Mouse (Mus musculus): ENCODE measurements around the gene Cry1. TPM values are rescaled to one million over a fixed set of nuclear protein-coding genes. Genes with fewer than 3 reads are reported as not detected.

Cry1 gene
- polyA plus RNA-seq, 1 experiment from 2014 or later = 22.1 TPM

DNA sequence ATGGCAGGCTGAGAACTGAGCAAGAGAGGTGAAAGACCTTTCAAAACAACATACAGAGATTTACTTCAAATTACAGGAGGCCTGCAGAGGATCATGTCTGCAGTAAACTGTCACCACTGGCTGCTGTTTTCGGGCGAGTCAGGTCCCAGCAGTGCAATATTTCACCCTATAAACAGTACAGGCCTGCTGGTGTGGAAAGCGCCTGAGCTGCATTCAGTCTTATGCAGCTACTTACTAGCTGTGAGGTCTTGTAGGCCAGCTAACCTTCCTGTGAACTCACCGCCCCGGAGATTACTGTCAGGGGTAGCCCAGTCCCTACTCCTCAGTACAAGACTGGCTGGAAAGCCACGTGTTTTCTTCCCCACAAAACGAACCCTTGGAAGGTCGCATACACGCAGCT lies 43.4 kb downstream of the Cry1 start:
- Histone ChIP-seq H3K27ac (ENCODE audit: low read length) (no peak overlapping the region), H3K36me3 (ENCODE audit: control insufficient read depth, insufficient read depth, low read length) (peaks cover 6% of the 10 kb centered on the region; the same call in 1 of the 2 replicates), H3K9me3 (replicated peaks; ENCODE audit: control insufficient read depth, low read length) (no peaks in the 10 kb centered on the region), H3K27me3 (ENCODE audit: control insufficient read depth, insufficient read depth, low read length) (no peaks in the 10 kb centered on the region), H3K9ac (ENCODE audit: low read length) (no peak overlapping the region), H3K4me2 (ENCODE audit: low read depth, low read length) (no peak overlapping the region), H3K4me1 (ENCODE audit: control insufficient read depth, insufficient read depth, low read length) (no peaks in the 10 kb centered on the region), H3K4me3 (replicated peaks; ENCODE audit: low read length) (no peak overlapping the region)
- 62% methylated on average over 9 of the region's 9 CpGs for WGBS
- no peak for ATAC-seq (ENCODE audit: insufficient read depth, low FRiP score)

DNA sequence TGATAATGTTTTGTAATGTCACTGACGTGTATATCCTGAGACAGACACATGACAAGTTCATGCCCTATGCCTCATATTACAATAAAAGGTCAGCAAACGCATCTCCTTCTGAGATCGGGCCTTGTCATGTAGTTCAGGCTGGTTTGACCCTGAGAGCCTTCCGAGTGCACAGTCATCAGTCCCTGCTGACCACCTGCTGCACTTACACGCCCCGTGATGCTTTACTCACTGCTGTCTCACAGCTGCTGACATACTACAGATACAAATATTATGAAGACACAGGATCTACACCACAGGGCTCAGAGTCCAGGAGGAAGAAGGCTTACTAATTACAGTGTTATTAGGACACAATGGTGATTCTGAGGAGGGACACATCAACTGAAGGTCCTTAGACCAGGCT lies 48.3 kb downstream of the Cry1 start:
- 82% methylated on average over 6 of the region's 6 CpGs for WGBS
- H3K36me3 ChIP-seq (ENCODE audit: control insufficient read depth, insufficient read depth, low read length) = no peaks in the 10 kb centered on the region
- H3K4me1 ChIP-seq (ENCODE audit: control insufficient read depth, insufficient read depth, low read length) = no peaks in the 10 kb centered on the region
- no peak overlapping the region for H3K4me3 ChIP-seq (replicated peaks; ENCODE audit: low read length)
- H3K9ac ChIP-seq (ENCODE audit: low read length) = no peak overlapping the region
- ATAC-seq (ENCODE audit: insufficient read depth, low FRiP score) = no peak
- no peak overlapping the region for H3K4me2 ChIP-seq (ENCODE audit: low read depth, low read length)
- H3K27ac ChIP-seq (ENCODE audit: low read length) = no peak overlapping the region
- H3K9me3 ChIP-seq (replicated peaks; ENCODE audit: control insufficient read depth, low read length) = no peaks in the 10 kb centered on the region
- H3K27me3 ChIP-seq (ENCODE audit: control insufficient read depth, insufficient read depth, low read length) = no peaks in the 10 kb centered on the region

DNA sequence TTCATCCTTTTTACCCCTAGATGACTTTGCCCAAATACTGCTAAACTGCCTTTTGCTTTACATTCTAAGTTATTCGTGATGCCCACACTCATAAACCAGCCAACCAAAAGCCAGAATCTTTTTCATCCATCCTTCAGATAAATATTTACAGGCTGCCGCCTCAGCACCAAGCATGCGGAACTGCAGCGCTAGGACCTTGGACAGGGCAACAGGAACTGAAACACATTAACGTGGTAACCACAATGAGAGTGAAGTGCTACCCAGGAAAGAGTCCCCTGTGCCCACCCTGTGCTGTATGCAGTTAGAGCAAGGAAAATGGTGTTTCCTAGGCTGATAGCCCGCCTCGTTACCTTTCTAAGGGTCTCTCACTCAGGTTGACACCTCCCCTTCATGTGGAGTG lies 56.4 kb downstream of the Cry1 start:
- WGBS = 11% methylated on average over 7 of the region's 7 CpGs
- peaks cover 6% of the 10 kb centered on the region; the same call in 1 of the 2 replicates for H3K4me1 ChIP-seq (ENCODE audit: control insufficient read depth, insufficient read depth, low read length)
- no peaks in the 10 kb centered on the region for H3K36me3 ChIP-seq (ENCODE audit: control insufficient read depth, insufficient read depth, low read length)
- no peaks in the 10 kb centered on the region; the same call in 1 of the 2 replicates for H3K9me3 ChIP-seq (replicated peaks; ENCODE audit: control insufficient read depth, low read length)
- peak overlapping the region; percentile 71 for H3K4me2 ChIP-seq (ENCODE audit: low read depth, low read length)
- ATAC-seq (ENCODE audit: insufficient read depth, low FRiP score) = no peak
- peak overlapping the region; percentile 59 for H3K9ac ChIP-seq (ENCODE audit: low read length)
- H3K4me3 ChIP-seq (replicated peaks; ENCODE audit: low read length) = peak overlapping the region; percentile 78
- no peaks in the 10 kb centered on the region for H3K27me3 ChIP-seq (ENCODE audit: control insufficient read depth, insufficient read depth, low read length)
- no peak overlapping the region for H3K27ac ChIP-seq (ENCODE audit: low read length)

DNA sequence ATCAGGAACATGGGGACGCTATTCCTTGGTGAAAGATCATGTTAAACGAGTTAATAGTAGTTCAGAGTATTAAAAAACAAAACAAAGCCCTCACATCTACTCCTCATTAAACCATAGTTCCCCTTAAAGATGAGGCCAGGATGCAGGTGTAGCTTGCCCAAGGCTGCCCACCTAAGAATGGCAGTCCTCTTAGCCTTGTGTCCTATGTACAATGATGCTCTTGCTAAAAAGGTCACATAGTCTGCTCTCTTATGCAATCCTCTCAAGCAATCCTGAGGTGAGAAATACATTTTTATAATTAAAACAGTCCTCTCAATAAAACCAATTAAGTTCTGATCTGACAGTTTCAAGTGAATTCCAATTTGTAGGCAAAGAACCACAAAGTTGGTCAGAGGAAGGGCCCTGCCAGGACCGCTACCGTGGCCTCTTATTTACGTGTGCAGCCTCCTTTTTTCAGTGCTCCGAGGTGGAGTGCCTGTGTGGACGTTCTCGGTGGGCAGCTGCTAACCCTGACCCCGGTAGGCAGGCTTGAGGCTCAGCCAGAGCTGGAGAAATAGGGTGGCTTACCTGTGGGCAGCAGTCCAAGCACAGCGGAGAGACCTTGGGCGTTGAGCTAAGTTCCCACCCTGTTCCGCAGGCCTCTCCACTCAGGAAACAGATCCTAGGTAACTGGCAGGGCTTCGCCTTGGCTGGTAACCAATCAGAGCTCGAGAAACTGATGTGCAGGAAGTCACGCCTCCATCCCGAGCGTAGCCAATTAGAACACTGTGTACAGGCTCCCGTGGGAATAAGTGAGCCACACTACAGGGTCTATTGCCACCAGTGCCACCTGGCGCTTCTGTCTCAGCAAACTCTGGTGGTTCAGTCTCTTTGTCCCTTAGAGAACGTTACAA lies 57.2 kb downstream of the Cry1 start, which contains the start of gene Mterf2:
TSS of gene Mterf2 (minus strand) at position 633 of the 893 bp plus-strand sequence.
- Histone ChIP-seq H3K4me3 (replicated peaks; ENCODE audit: low read length) (peak within 1 kb of the TSS; percentile 78), H3K27me3 (ENCODE audit: control insufficient read depth, insufficient read depth, low read length) (no peaks in the 10 kb centered on the region), H3K9ac (ENCODE audit: low read length) (peak within 1 kb of the TSS; percentile 87), H3K4me2 (ENCODE audit: low read depth, low read length) (peak within 1 kb of the TSS; percentile 71), H3K9me3 (replicated peaks; ENCODE audit: control insufficient read depth, low read length) (no peaks in the 10 kb centered on the region; the same call in 1 of the 2 replicates), H3K4me1 (ENCODE audit: control insufficient read depth, insufficient read depth, low read length) (peaks cover 6% of the 10 kb centered on the region; the same call in 1 of the 2 replicates), H3K36me3 (ENCODE audit: control insufficient read depth, insufficient read depth, low read length) (no peaks in the 10 kb centered on the region), H3K27ac (ENCODE audit: low read length) (no peak within 1 kb of the TSS)
- WGBS = 7% methylated on average over 20 of the region's 20 CpGs
- ATAC-seq (ENCODE audit: insufficient read depth, low FRiP score) = peak; percentile 100

DNA sequence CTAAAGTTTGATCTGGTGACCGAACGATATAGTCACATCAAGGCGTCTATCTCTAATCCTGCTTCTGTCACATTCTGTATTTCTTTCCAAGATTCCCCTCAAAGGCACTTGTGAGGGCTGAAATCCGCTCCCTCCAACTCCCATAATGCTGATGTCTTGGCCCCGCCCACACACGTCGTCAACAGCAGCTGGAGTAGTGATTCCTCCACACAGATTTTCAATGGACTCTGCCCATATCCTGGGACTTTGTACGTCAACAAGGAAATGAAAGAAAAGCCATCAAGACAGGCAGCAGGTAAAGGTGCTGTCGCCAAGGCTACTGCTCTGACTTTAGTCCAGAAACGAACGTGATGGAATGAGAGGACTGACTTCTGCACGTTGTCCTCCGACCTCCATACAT lies 59.7 kb downstream of the Cry1 start:
- Histone ChIP-seq H3K9me3 (replicated peaks; ENCODE audit: control insufficient read depth, low read length) (no peaks in the 10 kb centered on the region; the same call in 1 of the 2 replicates), H3K9ac (ENCODE audit: low read length) (no peak overlapping the region), H3K27ac (ENCODE audit: low read length) (no peak overlapping the region), H3K4me1 (ENCODE audit: control insufficient read depth, insufficient read depth, low read length) (peaks cover 6% of the 10 kb centered on the region; the same call in 1 of the 2 replicates), H3K4me2 (ENCODE audit: low read depth, low read length) (no peak overlapping the region), H3K4me3 (replicated peaks; ENCODE audit: low read length) (no peak overlapping the region), H3K27me3 (ENCODE audit: control insufficient read depth, insufficient read depth, low read length) (no peaks in the 10 kb centered on the region), H3K36me3 (ENCODE audit: control insufficient read depth, insufficient read depth, low read length) (0 out of 2 replicates have a peak, but pooled peaks cover 6% of the 10 kb centered on the region)
- ATAC-seq (ENCODE audit: insufficient read depth, low FRiP score) = no peak
- 81% methylated on average over 13 of the region's 13 CpGs for WGBS

DNA sequence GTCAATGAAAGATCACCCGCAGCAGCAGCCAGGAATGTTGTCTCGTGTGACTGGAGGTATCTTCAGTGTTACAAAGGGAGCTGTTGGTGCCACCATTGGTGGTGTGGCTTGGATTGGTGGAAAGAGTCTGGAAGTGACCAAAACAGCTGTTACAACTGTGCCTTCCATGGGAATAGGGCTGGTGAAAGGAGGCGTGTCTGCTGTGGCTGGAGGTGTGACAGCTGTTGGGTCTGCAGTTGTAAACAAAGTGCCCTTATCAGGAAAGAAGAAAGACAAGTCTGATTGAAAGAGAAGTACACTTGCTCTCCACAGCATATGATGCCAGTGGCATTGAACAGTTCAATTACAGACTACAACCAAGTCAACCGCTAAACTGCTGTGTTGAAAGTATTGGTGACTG lies 70.5 kb downstream of the Cry1 start:
- Histone ChIP-seq H3K27me3 (ENCODE audit: control insufficient read depth, insufficient read depth, low read length) (no peaks in the 10 kb centered on the region), H3K4me2 (ENCODE audit: low read depth, low read length) (no peak overlapping the region), H3K9me3 (replicated peaks; ENCODE audit: control insufficient read depth, low read length) (no peaks in the 10 kb centered on the region), H3K9ac (ENCODE audit: low read length) (no peak overlapping the region), H3K36me3 (ENCODE audit: control insufficient read depth, insufficient read depth, low read length) (peaks cover 5% of the 10 kb centered on the region; the same call in 1 of the 2 replicates), H3K4me1 (ENCODE audit: control insufficient read depth, insufficient read depth, low read length) (no peaks in the 10 kb centered on the region), H3K4me3 (replicated peaks; ENCODE audit: low read length) (no peak overlapping the region), H3K27ac (ENCODE audit: low read length) (no peak overlapping the region)
- 82% methylated on average over 4 of the region's 4 CpGs for WGBS
- no peak for ATAC-seq (ENCODE audit: insufficient read depth, low FRiP score)

DNA sequence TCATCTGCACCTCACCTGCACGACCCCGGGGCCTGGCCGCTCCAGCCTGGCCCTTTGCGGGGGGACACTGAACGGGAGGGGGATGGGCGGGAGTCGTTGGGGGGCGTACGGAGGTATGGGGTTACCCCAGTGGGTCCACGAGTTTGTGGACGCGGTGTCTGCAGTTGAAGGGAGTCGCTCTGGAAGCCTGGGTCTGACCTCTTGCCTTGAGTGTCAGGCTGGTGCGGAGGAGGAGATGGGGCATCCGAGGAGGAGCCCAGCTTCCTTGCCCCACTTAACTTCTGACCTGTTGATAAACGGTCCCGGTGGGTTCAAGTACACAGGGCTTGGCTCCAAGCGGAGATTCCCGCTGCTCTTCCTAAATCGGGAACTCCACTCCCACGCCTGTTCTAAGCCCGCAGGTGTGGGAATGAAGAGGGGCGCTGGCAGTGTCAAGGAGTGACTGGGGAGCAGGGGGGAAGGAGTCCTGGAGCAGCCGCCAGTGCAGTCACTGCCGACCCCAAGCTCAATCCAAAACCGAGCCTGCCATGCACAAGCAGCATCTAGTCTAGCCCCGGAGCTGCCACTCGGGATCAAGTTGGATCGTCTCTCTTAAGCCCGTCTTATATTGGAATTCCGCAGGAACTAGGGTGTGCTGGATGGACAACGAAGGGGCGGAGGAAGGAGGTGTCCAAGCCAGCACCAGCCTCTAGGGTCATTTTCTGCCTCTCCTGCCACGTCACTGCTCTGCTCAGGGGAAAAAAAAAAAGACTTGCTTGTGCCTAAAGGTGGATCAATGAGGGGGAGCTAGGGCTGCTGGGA lies 81.6 kb downstream of the Cry1 start:
- H3K36me3 ChIP-seq (ENCODE audit: control insufficient read depth, insufficient read depth, low read length) = no peaks in the 10 kb centered on the region
- H3K9me3 ChIP-seq (replicated peaks; ENCODE audit: control insufficient read depth, low read length) = no peaks in the 10 kb centered on the region

DNA sequence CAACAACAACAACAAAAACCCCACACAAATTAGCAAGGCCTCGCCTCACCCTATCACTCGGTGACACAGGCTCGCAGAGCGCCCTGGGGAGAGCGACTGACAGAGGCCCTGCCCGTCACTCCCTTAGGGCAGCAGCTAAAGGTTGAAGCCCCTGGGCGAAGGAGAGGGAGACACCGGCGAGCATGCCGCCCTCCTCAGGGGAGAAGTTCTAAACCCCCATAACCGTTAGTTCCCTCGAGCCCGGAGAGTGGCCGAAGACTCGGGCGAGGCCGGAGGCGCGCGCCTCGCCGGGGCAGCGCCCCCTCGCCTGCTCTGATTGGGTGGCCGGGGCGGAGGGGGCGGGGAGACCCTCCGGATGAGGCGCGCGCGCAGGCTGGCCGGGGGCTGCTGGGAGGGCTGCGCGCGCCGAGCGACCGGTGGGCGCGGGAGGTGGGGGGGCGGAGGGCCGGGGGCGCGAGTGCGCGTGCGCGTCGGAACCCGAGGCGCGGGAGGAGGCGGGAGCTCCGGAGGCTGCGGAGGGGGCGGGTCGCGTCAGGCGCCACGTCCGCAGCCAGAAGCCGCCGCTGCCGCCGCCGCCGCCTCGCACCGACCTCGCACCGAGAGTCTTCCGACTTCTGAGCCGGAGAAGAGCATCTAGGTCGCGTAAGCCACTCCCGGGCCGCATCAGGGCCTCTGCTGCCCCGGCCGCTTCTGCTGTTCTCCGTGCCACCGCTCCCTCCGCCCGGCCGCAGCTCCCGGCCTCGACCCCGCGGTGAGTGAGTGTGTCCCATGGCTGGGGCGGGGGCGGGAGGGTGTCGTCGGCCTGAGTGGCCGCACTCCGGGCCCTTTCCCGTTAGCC lies 82.4 kb downstream of the Cry1 start, which contains the start of the genes Fhl4 and Tmem263:
TSS of gene Fhl4 (minus strand) at position 249 of the 838 bp plus-strand sequence.
TSS of gene Tmem263 (plus strand) at position 381 of the 838 bp plus-strand sequence.
- peak; percentile 98 for ATAC-seq (ENCODE audit: insufficient read depth, low FRiP score)
- Histone ChIP-seq H3K4me1 (ENCODE audit: control insufficient read depth, insufficient read depth, low read length) (0 out of 2 replicates have a peak, but pooled peaks cover 9% of the 10 kb centered on the region), H3K9me3 (replicated peaks; ENCODE audit: control insufficient read depth, low read length) (no peaks in the 10 kb centered on the region), H3K4me2 (ENCODE audit: low read depth, low read length) (peak within 1 kb of the TSS; percentile 89), H3K27ac (ENCODE audit: low read length) (peak within 1 kb of the TSS; percentile 88), H3K27me3 (ENCODE audit: control insufficient read depth, insufficient read depth, low read length) (no peaks in the 10 kb centered on the region), H3K9ac (ENCODE audit: low read length) (peak within 1 kb of the TSS; percentile 96), H3K36me3 (ENCODE audit: control insufficient read depth, insufficient read depth, low read length) (no peaks in the 10 kb centered on the region), H3K4me3 (replicated peaks; ENCODE audit: low read length) (peak within 1 kb of the TSS; percentile 100)
- WGBS = under 1% methylated on average over 86 of the region's 96 CpGs

More for the DNA sequence above, 81.6 kb downstream of the Cry1 start:
- Histone ChIP-seq H3K27ac (ENCODE audit: low read length) (peak overlapping the region; percentile 80), H3K4me3 (replicated peaks; ENCODE audit: low read length) (peak overlapping the region; percentile 100), H3K27me3 (ENCODE audit: control insufficient read depth, insufficient read depth, low read length) (no peaks in the 10 kb centered on the region), H3K4me2 (ENCODE audit: low read depth, low read length) (peak overlapping the region; percentile 89), H3K9ac (ENCODE audit: low read length) (peak overlapping the region; percentile 96), H3K4me1 (ENCODE audit: control insufficient read depth, insufficient read depth, low read length) (0 out of 2 replicates have a peak, but pooled peaks cover 9% of the 10 kb centered on the region)
- ATAC-seq (ENCODE audit: insufficient read depth, low FRiP score) = peak; percentile 11; the same call in 1 of the 2 replicates
- WGBS = under 1% methylated on average over 34 of the region's 34 CpGs

Data from stomach, embryonic 16.5 days (tissue).